Mouse (Mus musculus): ENCODE measurements around the gene Pole.

- peak; percentile 68 for TF ChIP-seq CTCF (IDR thresholded peaks at IDR 0.05; ENCODE audit: low read depth)
- no peak for TF ChIP-seq EP300 (optimal IDR thresholded peaks at IDR 0.05)
These were observed 1.6 kb upstream of the Pole start for GRCm38 (mm10) chr5:110284536-110284935.

Data from stomach, postnatal 0 days (tissue).